Mouse (Mus musculus) yolk sac, embryonic 10.5 days (tissue): ENCODE data around the gene Gm16430.
"Not testable (repeated sequence)": the region's sequence is repeated elsewhere in the genome, so short reads cannot be mapped to it uniquely, and the experiment has no call there.

ENCODE experiments used
- DNase-seq: peaks from one replicate; pipeline ENCODE4 v3.0.0-alpha.2; 2017; ENCODE audit warnings: low spot score

Gm16430 gene

DNA sequence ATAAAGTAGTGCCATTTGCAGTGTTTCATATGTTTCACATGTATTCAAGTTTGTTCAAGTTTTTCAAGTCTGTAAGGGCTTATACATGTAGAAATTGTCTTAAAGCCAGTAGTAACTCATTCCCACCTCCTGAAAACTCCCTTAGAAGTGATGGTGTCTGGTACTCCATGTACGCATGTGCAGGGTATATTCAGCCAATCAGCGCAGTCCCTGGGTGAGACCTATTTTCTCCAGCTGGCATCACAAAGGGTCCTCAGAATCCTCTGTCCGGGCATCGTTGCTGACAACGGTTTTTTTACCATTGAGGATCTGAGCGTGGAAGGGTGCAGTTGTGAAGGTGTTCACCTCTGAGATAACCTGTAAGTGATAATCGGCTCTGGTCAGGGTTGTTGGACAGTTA is at the start of gene Gm16430:
Gm16430 (plus strand) TSS at position 301 of the 400 bp plus-strand sequence.
- DNase-seq, result not testable (repeated sequence)
